Mouse (Mus musculus) layer of hippocampus, adult 9-11 months (tissue): Measurements from ENCODE around the gene Tnni2.
"Not testable (repeated sequence)": the region's sequence is repeated elsewhere in the genome, so short reads cannot be mapped to it uniquely, and the experiment has no call there.

Source experiments
- DNase-seq: peaks from one replicate; pipeline ENCODE4 v3.0.0; 2022

The Tnni2 gene

DNA sequence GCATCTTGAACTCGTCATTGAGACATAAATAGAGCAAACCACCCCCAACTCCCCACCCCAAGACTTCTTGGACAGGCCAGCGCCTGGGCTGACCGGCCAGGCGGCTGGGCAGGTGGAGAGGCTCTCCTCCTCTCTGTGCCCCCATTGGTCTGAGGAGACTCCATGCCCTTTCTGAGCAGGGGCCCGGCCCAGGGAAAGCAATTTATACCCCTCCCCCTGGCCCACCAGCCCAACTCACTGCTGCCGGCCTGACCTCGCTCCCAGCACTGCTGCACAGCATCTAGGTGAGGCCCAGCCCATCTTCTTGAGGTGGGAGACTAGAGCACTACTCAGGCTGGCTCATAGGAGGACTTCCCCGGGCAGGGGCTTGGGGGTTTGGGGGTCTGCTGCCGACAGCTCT is at the start of gene Tnni2:
Gene Tnni2, plus strand, starts transcription at position 224 of the 400 bp plus-strand sequence.
- no peak for DNase-seq

DNA sequence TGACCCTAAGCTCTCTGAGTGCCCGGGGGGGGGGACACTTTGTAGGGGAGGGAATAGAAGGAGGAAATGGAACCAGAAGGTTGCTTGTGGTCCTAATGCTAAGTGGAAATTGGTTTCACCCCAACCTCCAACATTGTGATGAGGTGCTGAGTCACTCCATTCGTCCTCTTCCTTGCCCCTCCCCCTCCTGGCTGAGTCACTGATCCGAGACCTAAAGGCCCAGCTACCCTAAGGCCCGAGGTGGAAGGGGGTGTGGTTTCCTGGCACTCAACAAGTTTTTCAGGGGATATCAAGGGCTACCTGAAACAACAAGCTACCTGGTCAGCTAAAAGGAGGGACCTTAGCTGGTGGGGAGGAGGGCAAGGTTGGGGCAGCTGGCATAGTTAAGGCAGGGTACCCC is 48.4 kb upstream of the Tnni2 start:
- no peak for DNase-seq

DNA sequence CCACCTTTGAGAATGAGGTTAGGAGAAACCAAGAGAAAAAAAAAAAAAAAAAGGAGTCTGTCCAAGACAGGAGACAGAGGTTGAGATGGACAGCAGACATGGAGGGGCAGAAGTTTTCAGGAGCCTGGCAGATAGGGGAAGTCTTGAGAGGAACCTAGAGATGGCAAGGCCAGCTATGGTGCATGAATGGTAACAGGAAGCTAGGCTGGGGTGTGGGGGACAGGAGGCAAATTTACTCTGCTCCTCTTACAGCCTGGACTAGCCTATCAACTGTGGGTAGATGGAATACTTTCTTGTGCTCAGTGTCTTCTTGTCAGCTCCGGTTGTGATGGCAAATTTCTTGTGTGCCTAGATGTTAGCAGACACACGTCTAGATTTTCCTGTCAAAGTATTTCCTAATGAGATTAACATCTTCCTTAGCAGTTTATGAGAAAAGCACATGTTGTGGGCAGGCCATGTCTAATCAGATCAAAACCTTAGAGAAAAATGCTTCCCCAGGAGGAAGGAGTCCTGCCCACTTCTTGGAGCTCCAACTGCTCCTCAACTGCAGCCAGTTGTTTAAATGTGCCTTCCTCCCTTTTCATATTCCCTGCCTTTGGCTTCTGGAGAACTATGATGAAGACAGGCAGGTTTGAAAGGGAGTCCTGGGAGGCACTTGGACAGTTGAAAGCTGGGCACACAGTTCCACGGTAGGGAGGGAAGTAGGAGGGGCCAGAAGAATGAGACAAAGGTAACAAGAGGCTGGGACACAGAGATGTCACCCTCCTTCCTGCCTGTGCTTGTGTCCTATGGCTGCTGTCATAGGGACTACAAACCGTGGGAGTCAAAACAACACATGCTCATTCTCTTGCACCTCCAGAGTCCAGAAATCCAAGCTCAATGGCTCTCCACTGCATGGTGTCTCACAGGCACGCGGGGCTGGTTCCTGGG is 47.1 kb upstream of the Tnni2 start:
- peak; percentile 39 for DNase-seq

DNA sequence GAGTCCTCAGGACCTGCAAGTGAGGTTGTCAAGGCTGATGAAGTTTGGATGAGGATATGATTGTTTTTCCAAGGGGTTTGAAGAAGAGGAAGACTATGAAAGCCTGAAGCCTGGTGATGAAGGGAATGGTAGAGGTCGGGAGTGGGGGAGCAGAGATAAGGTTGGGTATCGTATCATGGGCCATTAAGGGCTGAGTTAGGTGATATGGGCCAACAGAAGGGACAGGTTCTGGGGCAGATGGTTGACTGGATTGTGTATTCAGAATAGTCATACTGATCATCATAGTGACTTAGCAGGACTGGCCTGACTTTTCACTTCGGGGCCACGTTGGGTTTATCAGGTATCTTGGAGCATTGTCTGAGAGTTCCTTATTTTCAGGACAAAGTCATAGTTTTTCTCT is 46.1 kb upstream of the Tnni2 start:
- DNase-seq = no peak

DNA sequence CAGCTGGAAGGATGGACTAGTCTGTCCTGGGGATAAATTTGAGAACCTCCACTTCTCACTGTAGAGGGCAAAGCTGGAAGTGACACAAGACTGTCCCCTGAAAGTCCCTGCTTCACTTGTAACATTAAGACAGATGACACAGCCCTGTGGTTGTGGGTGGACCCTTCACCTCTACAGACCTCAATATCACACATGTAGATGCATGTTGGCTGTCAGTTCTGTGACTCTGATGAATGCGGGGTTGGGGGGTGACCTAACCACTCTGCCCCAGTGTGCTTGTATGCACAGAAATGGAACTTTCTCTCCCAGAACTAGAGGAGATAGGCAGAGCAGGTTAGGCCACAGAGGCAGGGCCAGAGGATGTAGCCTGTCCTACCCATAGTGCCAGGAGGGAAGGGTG is 45.0 kb upstream of the Tnni2 start:
- DNase-seq = no peak

DNA sequence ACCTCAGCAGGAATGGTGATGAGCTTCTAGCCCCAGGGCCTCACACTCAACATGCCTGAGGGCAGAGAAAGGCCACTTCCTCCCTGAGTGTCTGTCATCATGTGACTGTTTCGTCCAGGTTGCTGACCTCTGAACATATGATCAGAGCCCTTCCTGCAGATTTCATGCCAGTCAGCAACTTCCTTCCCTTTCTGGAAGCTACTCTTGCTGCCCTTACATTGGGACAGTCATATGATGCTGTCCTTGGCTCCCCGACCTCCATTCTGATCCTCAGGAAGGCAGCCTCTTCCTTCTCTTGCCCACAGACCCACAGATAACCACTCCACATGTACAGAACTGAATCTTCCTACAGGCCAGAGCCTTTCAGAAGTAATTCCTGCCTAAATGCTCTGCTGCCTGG is 43.6 kb upstream of the Tnni2 start:
- peak; percentile 88 for DNase-seq

DNA sequence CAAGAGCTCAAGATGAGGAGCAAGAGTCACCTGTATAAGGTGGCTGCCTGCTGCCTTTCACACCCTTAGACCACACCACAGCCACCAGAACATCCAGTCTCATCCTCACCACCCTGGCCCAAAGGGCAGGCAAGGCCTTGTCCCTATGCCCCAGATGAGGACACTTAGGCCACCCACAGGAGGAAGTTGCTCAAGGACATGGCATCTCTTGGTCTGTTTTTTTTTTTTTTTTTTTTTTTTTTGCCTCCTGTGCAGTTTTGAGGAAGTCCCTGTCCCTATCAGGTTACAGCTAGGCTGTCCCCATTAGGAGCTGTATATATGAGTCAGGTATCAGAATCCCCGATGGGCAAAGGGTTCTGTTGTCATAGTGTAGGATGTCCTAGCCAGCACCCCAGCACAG is 42.4 kb upstream of the Tnni2 start:
- DNase-seq = peak; percentile 76

DNA sequence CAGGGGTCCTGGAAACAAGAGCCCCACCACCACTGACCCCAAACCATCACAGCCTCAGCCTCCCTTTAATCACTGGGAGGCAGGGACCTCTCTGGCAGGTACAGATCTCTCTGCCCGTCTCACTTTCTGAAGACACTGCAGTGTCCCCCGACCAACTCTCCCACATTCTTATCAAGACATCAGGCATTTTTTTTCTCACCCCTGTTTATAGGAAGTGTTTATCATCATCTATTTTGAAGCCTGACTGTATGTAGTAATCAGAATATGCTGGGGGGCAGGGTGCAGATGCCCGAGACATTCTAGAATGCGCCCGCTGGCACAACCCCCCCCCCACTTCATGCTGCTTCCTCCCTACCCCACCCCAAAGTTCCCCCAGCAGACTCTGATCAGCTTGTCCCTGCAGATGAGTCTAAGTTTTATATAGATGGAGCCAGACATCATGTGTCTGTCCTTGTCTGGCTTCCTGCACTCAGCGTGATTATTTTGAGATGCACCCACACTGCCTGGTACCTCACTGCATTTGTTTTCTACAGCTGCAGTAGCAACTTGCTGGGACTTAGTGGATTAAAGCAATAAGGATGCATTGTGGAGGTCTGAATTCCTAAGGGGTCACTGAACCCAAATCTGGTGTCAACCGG is 41.4 kb upstream of the Tnni2 start:
- peak; percentile 80 for DNase-seq

DNA sequence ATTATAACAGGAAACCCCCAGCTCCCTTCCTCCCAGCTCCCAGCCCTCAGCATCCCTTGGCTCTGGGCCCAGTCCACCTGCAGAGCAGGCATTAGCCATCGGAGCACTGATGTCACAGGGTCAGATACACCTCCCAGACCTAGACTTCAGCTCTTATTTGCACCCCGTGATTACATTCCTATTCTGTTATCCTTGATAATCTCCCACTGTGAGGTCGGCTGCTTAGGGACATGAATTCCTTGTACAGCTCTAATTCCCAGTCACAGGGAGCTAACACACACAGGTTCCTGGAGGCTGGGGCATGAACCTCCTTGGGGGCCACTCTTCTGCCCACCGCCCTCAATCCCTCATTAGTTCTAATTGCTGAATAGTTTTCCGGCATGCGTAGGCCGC is 40.9 kb upstream of the Tnni2 start:
- no peak for DNase-seq

DNA sequence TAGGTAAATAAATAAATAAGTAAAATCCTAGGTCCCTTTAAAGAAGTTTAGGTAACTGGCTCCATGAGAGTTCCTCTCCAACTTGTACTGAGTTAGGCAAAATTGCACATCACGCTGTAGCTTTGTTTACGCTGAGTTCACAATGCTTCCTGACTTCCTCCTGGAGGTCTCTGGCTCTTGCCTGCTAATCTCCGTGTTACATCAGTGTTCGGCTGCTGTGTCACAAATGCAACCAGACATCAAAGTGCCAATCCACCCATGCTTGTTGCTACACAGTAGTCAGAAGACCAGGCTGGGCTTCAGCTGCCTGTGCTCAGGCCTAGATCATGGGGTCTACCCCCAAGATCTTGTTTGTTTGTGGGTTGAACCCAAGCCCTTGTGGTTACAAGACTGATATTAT is 38.0 kb upstream of the Tnni2 start:
- DNase-seq = peak; percentile 87

DNA sequence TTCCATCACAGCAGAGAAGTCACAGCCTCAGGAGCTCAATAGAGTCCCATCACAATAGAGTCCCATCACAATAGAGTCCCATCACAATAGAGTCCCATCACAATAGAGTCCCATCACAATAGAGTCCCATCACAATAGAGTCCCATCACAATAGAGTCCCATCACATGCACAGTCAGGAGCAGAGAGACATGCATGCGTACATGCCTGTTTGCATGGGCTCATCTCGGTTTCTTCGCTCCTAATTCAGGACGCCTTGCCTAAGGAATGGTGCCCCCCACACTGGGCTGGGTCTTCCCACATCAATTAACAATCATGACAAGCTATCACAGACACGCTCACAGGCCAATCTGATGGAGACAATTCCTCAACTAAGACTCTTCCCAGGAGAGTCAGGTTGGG is 36.5 kb upstream of the Tnni2 start:
- DNase-seq = not testable (repeated sequence)

DNA sequence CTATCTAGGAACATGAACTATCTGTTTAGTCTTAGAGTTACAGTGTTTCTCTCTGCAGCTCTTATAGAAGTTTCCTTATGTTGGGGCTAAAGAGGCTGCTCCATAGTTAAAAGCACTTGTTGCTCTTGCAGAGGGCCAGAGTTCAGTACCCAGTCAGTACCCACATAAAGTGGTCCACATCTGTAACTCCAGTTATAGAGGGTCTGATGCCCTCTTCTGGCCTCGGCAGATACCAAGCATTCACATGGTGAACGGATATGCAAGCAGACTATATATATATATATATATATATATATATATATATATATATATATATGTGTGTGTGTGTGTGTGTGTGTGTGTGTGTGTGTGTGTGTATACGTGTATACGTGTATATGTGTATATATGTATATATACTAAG is 33.7 kb upstream of the Tnni2 start:
- no peak for DNase-seq

DNA sequence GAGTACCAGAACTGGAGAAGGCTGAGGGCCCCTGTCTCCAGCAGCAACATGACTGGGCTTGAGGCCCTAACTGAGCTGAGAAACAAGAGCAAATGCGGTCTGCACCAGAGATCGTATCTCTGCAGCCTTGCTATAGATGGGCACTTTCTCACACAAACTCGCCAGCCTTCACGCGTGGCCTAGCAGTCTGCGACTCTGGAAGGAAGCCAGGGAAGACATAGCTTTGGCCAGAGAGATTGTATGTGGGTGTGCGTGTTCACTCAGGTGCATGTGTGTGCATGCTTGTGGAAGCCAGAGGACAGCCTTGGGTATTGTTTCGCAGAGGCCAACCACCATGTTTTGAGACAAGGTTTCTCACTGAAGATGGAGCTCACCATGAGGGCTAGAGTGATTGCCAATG is 32.9 kb upstream of the Tnni2 start:
- no peak for DNase-seq

DNA sequence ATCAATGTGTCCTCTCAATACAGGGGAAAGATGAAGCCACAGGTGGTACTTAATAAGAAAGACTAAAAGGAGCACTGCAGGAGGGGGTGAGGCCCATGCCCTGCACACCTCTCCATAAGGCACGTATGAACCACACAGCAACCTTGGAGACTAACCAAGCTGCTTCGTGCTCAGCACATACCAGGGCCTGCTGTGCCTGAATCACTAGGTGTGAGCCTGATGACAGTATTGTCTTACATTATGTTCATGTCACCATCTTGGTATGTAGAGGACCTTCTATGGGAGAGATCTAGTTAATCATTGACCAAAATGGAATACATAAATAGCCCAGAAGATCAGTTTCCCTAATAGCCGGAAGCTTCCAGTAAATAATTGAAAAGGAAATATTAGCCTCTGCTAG is 32.0 kb upstream of the Tnni2 start:
- DNase-seq = no peak

DNA sequence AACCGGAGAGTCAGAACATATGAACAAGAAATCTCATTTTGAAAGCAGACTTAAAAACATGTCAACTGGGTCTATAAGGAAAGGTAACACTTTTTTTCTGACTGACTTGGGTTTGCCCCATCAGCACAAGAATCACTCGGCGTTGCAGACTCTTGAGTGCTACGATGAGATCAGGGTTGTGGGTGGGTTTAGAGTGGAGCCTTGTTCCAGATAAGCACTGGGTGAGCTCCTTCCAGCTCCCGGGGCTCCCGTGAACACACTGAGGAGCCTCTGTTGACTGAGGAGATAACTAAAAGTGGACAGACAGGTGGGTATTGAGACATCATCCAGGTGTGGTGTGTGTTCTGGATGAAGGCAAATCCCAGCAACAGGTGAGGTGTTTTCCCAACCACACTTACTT is 28.3 kb upstream of the Tnni2 start:
- DNase-seq = no peak

DNA sequence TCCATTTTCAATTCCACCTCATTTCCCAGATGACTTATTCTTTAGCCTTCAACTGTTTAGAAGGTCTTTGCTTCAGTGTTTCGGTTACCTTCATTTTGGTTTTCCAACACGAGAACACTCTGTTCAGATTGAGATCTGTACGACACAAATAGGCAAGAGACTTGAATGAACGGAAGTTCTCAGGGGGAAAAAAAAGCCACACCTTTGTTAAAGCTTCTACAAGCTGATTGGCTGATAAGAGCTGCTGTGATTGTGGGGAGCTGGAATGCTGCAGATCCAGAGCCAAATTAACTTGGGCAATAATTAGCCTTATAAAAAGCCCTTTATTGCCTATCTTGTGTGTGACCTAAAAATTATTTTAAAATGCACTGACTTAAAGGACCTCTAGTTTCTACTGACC is 26.3 kb upstream of the Tnni2 start:
- no peak for DNase-seq

DNA sequence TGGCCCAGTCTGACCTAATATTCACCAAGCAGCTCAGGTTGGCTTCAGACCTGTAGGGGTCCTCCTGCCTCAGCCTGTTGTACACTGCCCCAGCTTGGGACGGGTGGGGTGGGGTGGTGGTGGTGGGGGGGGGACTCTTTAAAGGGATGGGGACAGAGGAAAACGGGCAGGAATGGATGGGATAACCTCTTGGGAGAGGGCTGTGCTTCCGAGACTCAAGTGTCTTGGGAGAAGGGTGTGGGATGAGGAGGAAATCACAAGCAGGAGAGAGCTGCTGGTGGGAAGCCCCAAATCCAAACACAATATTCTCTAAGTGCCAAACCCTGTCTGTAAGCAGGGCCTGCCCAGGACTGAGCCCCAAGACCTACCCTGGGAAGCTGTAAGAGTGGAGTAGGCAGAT is 25.4 kb upstream of the Tnni2 start:
- no peak for DNase-seq

DNA sequence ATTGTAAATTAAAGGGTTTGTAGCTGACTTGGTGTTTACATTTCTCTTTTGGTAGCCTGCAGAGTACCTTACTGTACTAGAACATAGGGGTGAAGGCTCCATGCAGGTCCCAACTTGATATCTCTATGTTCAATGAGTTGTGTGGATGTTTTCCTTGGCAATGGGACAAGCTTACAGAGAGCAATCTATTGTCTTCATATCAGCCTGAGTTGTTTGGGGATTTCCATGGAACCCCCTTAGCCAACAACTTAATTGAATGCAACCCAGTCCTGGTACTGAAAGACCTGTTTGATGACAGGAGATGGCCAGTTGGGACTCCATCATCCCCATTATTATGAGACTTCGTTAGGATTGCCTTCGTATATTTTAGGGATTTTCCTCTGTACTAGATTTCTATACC is 23.6 kb upstream of the Tnni2 start:
- DNase-seq = no peak

DNA sequence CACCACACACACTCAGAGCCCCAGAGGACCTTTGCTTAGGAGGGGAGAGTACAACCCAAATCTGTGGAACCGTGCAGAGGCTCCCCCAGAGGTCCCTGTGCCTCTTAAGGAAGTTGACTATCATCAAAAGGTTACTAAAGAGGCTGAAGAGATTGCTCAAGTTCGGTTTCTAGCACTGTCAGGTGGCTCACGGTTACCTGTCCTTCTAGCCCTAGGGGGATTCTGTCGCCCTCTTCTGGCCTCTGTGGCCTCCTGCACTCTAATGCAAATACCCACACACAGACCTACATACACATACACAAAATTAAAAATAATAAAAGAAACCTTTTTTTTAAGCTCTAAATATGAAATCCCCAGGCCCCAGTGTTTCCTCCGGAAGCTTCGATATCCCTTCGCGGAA is 22.9 kb upstream of the Tnni2 start:
- no peak for DNase-seq

DNA sequence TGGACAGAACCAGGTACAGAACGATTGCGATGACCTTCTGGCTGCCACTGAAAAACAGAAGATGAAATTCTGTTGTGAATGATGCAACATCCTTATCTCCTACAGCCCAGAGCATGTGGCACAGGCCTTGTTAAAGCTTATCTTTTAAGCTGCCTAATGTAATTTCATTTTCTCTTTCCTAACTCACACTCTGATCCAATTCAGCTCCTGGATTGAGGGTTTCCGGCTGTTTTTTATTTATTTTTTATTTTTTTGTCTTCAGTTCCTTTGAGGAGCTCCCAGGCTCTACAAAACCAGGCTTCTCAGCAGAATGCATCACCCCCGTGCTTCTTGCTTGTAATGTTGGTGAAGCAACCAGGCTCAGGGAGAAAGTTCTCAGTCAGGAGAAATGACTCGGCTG is 21.7 kb upstream of the Tnni2 start:
- no peak for DNase-seq

DNA sequence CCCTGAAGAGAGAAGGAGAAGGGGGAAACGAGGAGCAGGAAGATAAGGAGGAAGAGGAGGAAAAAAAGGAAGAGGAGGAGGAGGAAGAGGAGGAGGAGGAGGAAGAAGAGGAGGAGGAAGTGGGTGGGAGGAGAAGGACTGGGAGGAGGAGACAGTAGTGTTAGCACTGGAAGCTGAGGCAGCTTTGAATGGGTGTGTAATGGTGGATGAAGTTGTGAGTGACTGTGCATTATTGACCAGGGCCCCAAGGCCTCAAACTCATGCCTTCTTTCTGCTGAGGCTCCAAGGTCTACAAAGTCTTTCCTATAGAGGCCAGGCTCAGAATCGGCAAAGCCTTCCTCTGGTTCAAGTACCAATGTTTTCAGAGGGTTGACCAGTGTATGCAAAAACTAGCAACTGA is 19.8 kb upstream of the Tnni2 start:
- no peak for DNase-seq

DNA sequence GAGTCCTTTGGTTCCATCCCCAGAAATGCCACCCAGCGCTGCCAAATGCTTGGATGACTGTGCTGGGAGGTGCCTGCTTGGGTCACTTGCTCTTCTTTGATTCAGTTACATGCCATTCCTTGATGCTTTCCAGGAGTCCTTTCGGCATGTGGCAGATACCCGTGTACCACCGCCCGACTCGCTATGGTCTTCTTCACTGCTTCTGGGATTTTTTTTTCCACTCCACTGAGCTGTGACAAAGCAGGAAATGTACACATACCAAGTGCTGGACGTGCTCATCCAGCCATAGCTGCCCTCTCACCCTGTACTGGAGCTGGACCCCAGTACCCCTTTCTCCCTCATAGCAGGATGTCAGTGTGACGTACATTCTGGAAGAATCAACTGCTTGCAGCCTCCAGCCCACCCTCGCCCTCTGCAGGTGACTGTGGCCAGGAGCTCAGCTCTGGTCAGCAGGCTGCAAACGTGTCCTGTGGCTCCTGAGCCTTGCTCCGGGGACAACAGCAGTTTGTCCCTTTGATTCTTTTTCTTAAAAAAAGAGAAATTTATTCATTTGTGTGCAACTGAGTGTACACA is 15.9 kb upstream of the Tnni2 start:
- no peak for DNase-seq

DNA sequence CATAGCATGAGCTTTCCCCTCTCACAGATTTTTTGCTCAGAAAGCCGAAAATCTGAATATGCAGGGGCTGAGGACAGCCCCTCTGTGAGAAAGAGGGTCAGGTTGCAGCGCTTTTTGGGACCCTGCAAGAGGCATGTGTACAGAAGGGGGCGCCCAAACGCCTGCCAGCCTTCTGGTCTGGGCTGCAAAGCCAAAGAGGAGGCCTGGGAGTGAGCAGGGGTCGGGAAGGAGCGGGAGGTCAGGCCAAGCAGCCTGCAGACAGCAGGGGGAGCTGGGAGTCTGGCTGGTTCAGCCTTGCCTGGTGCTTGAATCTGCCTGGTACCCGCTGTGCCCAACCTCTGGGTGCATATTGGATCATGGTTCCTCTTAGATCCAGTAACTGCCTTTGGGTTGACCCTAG is 13.4 kb upstream of the Tnni2 start:
- DNase-seq = no peak

DNA sequence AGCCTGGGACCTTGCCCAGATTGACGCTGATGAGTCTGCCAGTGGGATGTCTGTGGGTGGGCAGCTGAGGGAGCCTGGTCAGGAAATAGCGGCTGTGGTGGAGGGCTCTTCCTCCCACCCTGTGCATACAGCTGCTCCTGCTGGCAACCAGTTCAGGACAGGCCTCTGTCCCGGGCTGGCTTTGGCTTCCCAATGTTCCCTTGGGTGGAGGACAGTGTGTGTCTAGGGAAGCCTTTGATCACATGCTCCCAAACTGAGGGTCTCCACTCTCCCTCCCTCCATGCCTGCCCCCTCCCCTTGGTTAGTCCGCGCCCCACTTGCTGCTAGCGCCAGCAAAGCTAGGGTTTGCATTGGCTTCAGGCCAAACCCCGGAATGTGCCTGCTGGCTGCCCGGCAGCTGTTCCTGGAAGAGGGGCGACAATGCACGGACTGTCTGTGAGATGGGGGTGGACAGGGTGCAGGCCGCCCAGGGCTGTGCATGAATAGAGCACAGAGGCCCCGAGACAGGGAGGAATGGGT is 11.4 kb upstream of the Tnni2 start:
- no peak for DNase-seq
